Mouse (Mus musculus) gastrocnemius, postnatal 36 days (tissue): Measurements from ENCODE around the gene Prdx3. TPM values are rescaled to one million over a fixed set of nuclear protein-coding genes. Genes with fewer than 3 reads are reported as not detected.

ENCODE experiments used
- DNase-seq, 2 experiments: peaks; one replicate each; pipeline ENCODE4 v3.0.0; 2022
- intact Hi-C: fragments of 180-260 bp; cut with DNase I; formaldehyde crosslinking; loops from one replicate; pipeline ENCODE4 v1.15.1; 2025
- long read RNA-seq, 2 experiments: library from polyadenylated mRNA; stranded (forward); transcript quantifications; one replicate each; pipeline ENCODE4 v2.0.0; 2021
- total RNA-seq, 2 experiments: library from RNA; stranded (reverse); gene quantifications; 2 replicates each; pipeline ENCODE4 v1.2.3; 2021

Gene Prdx3
- total RNA-seq = 100 to 1,000 TPM; 205 to 207 TPM
- long read RNA-seq, experiment 1, transcript Prdx3-201 (7 exons, 1,478 nt) = major isoform, 274 of 294 reads
- long read RNA-seq, experiment 1, partial matches to known transcripts = 19 of 294 reads
- long read RNA-seq, experiment 1, other reads (novel, unspliced or antisense) = 1 of 294 reads
- long read RNA-seq, experiment 2, transcript Prdx3-201 (7 exons, 1,478 nt) = major isoform, 270 of 287 reads
- long read RNA-seq, experiment 2, partial matches to known transcripts = 11 of 287 reads
- long read RNA-seq, experiment 2, other reads (novel, unspliced or antisense) = 6 of 287 reads

GRCm38 (mm10) chr19:60874064-60874694 lies at the start of gene Prdx3:
Gene Prdx3, minus strand, starts transcription at chr19:60874556.
- DNase-seq = peak; percentile 96 to 97
- intact Hi-C loops = no loop called here

GRCm38 (mm10) chr19:60916869-60917570 lies 42.7 kb upstream of the Prdx3 start:
- intact Hi-C loops = no loop called here
- no peak for DNase-seq

GRCm38 (mm10) chr19:60915862-60916261 lies 41.5 kb upstream of the Prdx3 start:
- no peak for DNase-seq
- intact Hi-C loops = no loop called here

GRCm38 (mm10) chr19:60915236-60915635 lies 40.9 kb upstream of the Prdx3 start:
- intact Hi-C loops = no loop called here
- no peak for DNase-seq

GRCm38 (mm10) chr19:60911653-60912052 lies 37.3 kb upstream of the Prdx3 start:
- intact Hi-C loops = no loop called here
- no peak for DNase-seq

GRCm38 (mm10) chr19:60910304-60910703 lies 35.9 kb upstream of the Prdx3 start:
- intact Hi-C loops = no loop called here
- no peak for DNase-seq

- DNase-seq = no peak
- intact Hi-C loops = no loop called here
Observed at GRCm38 (mm10) chr19:60905477-60905876, 31.1 kb upstream of the Prdx3 start.

GRCm38 (mm10) chr19:60903971-60904370 lies 29.6 kb upstream of the Prdx3 start:
- no peak for DNase-seq

GRCm38 (mm10) chr19:60903139-60903538 lies 28.8 kb upstream of the Prdx3 start:
- intact Hi-C loops = no loop called here
- no peak for DNase-seq

More at GRCm38 (mm10) chr19:60903971-60904370, 29.6 kb upstream of the Prdx3 start:
- intact Hi-C loops = no loop called here

GRCm38 (mm10) chr19:60895251-60895880 lies 21.0 kb upstream of the Prdx3 start:
- intact Hi-C loops = no loop called here
- no peak for DNase-seq

- intact Hi-C loops = no loop called here
Observed at GRCm38 (mm10) chr19:60891934-60892547, 17.7 kb upstream of the Prdx3 start.

GRCm38 (mm10) chr19:60891123-60891470 lies 16.7 kb upstream of the Prdx3 start:
- no peak for DNase-seq
- intact Hi-C loops = no loop called here

More at GRCm38 (mm10) chr19:60891934-60892547, 17.7 kb upstream of the Prdx3 start:
- DNase-seq = peak; percentile 23 to 53

GRCm38 (mm10) chr19:60890391-60891122 lies 16.2 kb upstream of the Prdx3 start:
- DNase-seq = peak in 1 of 2 experiments; percentile 57
- intact Hi-C loops = no loop called here

- intact Hi-C loops = loop anchor here (2.0 kb wide), 1 partner anchor 195 kb away; no protein-coding TSS in a partner anchor
- DNase-seq = peak; percentile 92 to 94
Observed at GRCm38 (mm10) chr19:60889714-60890315, 15.5 kb upstream of the Prdx3 start, which contains the start of gene Grk5. Gene Grk5, plus strand, starts transcription at chr19:60889749.

GRCm38 (mm10) chr19:60889101-60889713 lies 14.9 kb upstream of the Prdx3 start:
- intact Hi-C loops = loop anchor here (2.0 kb wide), 1 partner anchor 196 kb away; no protein-coding TSS in a partner anchor
- peak; percentile 44 to 62 for DNase-seq

- intact Hi-C loops = loop anchor here (2.0 kb wide), 1 partner anchor 197 kb away; no protein-coding TSS in a partner anchor
- DNase-seq = no peak
Observed at GRCm38 (mm10) chr19:60887637-60888036, 13.3 kb upstream of the Prdx3 start.

- no peak for DNase-seq
- intact Hi-C loops = no loop called here
Observed at GRCm38 (mm10) chr19:60883129-60883528, 8.8 kb upstream of the Prdx3 start.

- intact Hi-C loops = no loop called here
- no peak for DNase-seq
Observed at GRCm38 (mm10) chr19:60873501-60873900, 855 bp downstream of the Prdx3 start.

GRCm38 (mm10) chr19:60872272-60872671 lies 2.1 kb downstream of the Prdx3 start:
- no peak for DNase-seq
- intact Hi-C loops = no loop called here
